Mouse (Mus musculus) embryonic facial prominence, embryonic 14.5 days (tissue): ENCODE results near the gene Yif1a. TPM values are rescaled to one million over a fixed set of nuclear protein-coding genes. Genes with fewer than 3 reads are reported as not detected.

ENCODE experiments used
- ATAC-seq: fragments of 200-750 bp; cut with Nextera tagmentation; 2 replicates; pipeline ENCODE4 v1.8.0; 2017; ENCODE audit warnings: low read depth, moderate number of reproducible peaks, moderate TSS enrichment
- DNase-seq: peaks from one replicate; pipeline ENCODE4 v3.0.0-alpha.2; 2015; ENCODE audit warnings: low spot score
- H3K27ac ChIP-seq: fragments of 300-500 bp; sonication (generic); replicated peaks from 2 replicates; pipeline ENCODE4 v1.5.1; 2014; ENCODE audit warnings: low read depth, mild to moderate bottlenecking, low read length, moderate library complexity
- H3K27me3 ChIP-seq: fragments of 300-500 bp; sonication (generic); replicated peaks from 2 replicates; pipeline ENCODE4 v1.6.1; 2014; ENCODE audit warnings: low read length; ENCODE audit not compliant: control insufficient read depth, insufficient read depth
- H3K36me3 ChIP-seq: fragments of 300-500 bp; sonication (generic); 2 replicates; pipeline ENCODE4 v1.6.1; 2014; ENCODE audit warnings: low read length, mixed read lengths; ENCODE audit not compliant: control insufficient read depth, insufficient read depth
- H3K4me1 ChIP-seq: fragments of 300-500 bp; sonication (generic); 2 replicates; pipeline ENCODE4 v1.6.1; 2014; ENCODE audit warnings: antibody characterized with exemption, low read length; ENCODE audit not compliant: control insufficient read depth, insufficient read depth
- H3K4me2 ChIP-seq: fragments of 300-500 bp; sonication (generic); 2 replicates; pipeline ENCODE4 v1.6.1; 2014; ENCODE audit warnings: low read depth, mild to moderate bottlenecking, low read length, moderate library complexity, mixed read lengths
- H3K4me3 ChIP-seq: fragments of 300-500 bp; sonication (generic); 2 replicates; pipeline ENCODE4 v1.5.1; 2014; ENCODE audit warnings: low read depth, mild to moderate bottlenecking, low read length
- H3K9ac ChIP-seq: fragments of 300-500 bp; sonication (generic); 2 replicates; pipeline ENCODE4 v1.6.1; 2014; ENCODE audit warnings: low read depth, mild to moderate bottlenecking, low read length, moderate library complexity, mixed read lengths
- H3K9me3 ChIP-seq: fragments of 300-500 bp; sonication (generic); 2 replicates; pipeline ENCODE4 v1.6.1; 2016; ENCODE audit warnings: low read length; ENCODE audit not compliant: control insufficient read depth
- WGBS: fragments of 180-500 bp; shearing (Covaris S2); extraction: QIAGEN DNeasy Blood & Tissue Kit; methylation state at CpG from one replicate; pipeline ENCODE4 v1.1.7; 2014; 5-methylcytosine and 5-hydroxymethylcytosine counted together
- polyA plus RNA-seq: library from polyadenylated mRNA; unstranded; fragments of >200 nt; fragmentation: Nextera tagmentation; extraction: Ambion mirVana; gene quantifications from 2 replicates; pipeline ENCODE4 v1.2.1, GENCODE M21; 2014

Gene Yif1a
- polyA plus RNA-seq, 1 experiment from 2014 or later = 140 TPM

DNA sequence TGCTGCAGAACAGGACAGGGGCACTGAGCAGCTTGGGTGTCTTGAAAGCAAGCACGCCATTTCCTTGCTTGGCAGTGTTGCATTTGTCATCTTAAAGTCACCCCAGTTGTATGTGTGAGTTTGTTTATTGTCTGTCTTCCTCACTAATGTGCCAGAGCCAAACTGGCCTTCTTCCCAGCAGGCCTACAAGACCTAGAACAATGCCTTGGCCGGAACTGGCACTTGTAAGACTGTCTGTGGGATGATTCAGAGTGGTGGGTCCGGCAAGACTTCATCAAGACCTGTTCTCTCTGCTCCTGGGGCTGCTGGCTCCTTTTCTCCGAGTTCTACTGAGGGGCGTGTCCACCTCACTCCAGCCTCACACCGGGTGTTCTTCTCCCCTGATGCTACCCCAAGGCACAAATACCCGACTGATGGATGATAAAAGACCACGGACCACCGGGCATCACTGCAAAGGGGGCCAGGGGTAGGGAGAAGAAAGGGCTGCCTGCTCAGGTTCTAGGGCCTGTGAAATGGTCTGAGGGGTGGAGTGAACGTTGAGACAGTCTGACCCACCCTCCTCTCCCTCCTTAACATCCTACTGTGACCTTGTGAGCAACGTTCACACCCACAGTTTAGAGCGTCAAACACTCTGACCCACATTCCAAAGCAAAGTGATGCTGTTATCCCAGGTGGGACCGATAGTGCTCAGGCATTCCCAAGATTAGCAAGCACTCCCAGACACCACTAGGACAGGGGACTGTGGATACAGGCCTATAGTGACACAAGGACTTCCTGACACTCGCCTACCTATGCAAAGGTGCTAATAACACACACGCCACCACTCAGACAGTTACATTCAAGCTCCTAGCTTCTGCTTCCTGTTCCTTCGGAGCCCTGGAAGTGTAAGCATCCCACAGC, 30.2 kb upstream of the Yif1a start:
- Histone ChIP-seq H3K36me3 (no peaks in the 10 kb centered on the region), H3K27me3 (peaks cover 9% of the 10 kb centered on the region; the same call in 1 of the 2 replicates), H3K9me3 (no peaks in the 10 kb centered on the region), H3K4me1 (peaks cover 32% of the 10 kb centered on the region), H3K9ac (no peak overlapping the region), H3K4me3 (no peak overlapping the region), H3K4me2 (no peak overlapping the region), H3K27ac (0 out of 2 replicates have a peak overlapping the region, but pooled peaks have one; percentile 54)
- 30% methylated on average over 16 of the region's 16 CpGs for WGBS
- ATAC-seq (no peak), DNase-seq (no peak)

DNA sequence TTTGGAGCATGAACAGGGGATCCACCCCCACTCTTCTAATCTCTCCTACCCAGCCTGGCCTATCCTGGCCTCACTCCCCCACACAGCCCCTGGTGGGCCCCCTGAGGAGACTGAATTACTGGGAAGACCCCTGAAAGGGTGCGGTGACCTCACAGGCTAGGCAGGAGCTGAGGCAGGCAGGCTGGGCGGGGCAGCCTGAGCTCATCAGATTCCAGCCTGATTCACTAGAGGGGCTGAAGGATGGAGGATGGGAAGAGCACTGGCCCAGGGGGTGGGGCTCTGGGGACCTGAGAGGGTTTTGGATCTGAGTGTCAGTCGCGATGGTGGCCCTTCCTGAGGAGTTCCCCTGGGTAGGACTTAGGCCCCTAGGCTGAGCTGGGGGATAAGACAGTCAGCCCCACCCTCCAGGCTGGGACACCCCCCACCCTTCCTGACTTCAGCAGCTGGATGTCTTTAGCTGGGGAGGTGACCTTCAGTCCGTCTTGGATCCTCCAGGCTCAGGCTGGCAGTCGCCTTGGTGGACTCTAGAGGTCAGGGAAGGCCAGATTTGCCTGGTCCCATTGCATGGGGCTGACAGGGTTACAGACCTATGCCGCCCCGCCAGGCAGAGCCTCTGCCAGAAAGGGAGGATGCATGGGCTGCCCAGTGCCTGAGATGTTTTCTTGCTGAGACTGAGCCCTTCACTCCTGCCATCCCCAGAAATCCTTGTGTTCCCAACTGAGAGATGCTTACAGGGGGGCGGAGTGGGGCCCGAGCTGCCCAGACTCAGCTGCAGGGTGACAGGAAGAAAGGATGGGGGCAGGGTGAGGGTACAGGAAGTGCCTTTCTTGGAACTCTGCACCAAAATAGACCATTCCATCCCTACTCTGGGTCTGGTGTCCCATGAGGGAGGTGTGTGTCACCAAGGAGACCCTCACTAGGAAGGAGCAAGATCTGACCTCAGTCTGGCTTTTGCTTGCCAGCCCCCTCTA, 29.3 kb upstream of the Yif1a start:
- Histone ChIP-seq H3K27me3 (0 out of 2 replicates have a peak, but pooled peaks cover under 1% of the 10 kb centered on the region), H3K4me2 (peak overlapping the region; percentile 7; the same call in 1 of the 2 replicates), H3K27ac (peak overlapping the region; percentile 54), H3K9ac (no peak overlapping the region), H3K9me3 (no peaks in the 10 kb centered on the region), H3K4me1 (peaks cover 32% of the 10 kb centered on the region), H3K4me3 (no peak overlapping the region), H3K36me3 (no peaks in the 10 kb centered on the region)
- ATAC-seq (peak; percentile 19; the same call in 1 of the 2 replicates), DNase-seq (no peak)
- 24% methylated on average over 9 of the region's 10 CpGs for WGBS

DNA sequence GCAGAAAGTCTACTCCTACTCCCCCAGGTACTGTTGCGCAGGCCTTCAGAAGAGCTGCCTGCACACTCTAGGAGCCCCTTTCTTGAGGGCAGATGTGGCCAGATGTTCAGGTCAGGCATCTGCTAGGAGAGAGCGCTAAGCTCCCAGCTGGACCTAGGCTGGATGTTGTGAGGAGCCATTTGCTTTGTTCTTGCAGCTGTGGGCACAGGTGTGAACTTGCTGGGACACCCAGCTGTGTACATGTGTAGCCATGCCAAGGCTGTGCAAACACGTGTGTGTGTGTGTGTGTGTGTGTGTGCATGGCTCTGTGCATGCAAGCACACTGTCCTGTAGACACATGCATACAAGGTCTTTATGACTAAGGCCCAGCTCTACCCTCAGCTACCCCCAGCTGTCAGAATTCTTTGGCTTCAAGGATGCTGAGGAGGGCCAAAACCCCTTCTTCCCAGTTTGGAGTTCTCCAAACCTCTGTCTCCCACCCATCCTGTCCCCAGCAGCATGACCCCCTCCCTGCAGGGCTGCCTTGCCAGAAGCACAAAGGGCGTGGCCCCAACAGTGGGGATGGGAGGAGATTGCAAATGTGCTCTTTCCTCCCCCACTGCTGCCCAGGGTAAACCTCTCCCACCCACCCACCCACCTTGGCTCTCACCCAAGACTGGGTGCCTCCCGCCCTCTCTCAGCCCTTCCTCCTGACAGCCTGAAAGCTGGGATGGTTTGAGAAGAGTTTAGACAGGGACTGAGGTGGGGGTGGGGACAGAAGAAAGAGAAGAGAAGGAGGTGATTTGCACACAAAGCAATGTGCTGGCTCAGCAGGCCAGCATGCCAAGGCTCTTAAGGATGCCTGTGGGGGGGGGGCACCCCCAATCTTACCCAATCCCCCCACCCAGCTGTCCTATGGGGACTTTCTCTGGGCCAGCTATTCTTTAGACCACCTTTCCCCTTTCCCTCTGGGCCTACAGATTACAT, 27.7 kb upstream of the Yif1a start:
- Histone ChIP-seq H3K4me2 (no peak overlapping the region), H3K9me3 (no peaks in the 10 kb centered on the region), H3K27ac (peak overlapping the region; percentile 52), H3K27me3 (no peaks in the 10 kb centered on the region), H3K9ac (no peak overlapping the region), H3K36me3 (no peaks in the 10 kb centered on the region), H3K4me1 (peaks cover 38% of the 10 kb centered on the region), H3K4me3 (no peak overlapping the region)
- ATAC-seq (peak; percentile 19), DNase-seq (peak; percentile 73)
- WGBS = 31% methylated on average over 5 of the region's 5 CpGs

DNA sequence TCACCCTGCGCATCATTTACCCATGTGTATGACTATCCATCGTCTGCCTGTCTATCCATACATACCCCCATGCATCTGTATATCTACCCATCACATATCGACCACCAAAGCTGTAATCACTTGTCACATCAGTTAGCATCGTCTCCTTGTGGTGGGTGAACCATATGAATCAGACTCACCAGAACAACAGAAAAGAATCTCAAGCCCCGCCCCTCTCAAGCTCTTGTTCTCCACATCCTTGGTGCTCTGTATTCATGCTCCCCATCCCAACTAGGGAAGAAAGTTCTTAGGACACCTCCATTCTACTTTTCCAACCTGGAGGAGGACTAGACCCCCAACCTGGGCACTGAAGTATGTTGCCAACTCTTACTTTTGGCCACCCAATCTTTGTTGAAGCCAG, 26.3 kb upstream of the Yif1a start:
- H3K27me3 ChIP-seq = no peaks in the 10 kb centered on the region
- H3K9me3 ChIP-seq = no peaks in the 10 kb centered on the region
- no peak overlapping the region for H3K27ac ChIP-seq
- H3K36me3 ChIP-seq = no peaks in the 10 kb centered on the region
- no peak for ATAC-seq
- no peak overlapping the region for H3K4me2 ChIP-seq
- H3K4me1 ChIP-seq = peaks cover 42% of the 10 kb centered on the region
- DNase-seq = no peak
- H3K9ac ChIP-seq = no peak overlapping the region
- WGBS = 85% methylated on average over 5 of the region's 5 CpGs
- no peak overlapping the region for H3K4me3 ChIP-seq

DNA sequence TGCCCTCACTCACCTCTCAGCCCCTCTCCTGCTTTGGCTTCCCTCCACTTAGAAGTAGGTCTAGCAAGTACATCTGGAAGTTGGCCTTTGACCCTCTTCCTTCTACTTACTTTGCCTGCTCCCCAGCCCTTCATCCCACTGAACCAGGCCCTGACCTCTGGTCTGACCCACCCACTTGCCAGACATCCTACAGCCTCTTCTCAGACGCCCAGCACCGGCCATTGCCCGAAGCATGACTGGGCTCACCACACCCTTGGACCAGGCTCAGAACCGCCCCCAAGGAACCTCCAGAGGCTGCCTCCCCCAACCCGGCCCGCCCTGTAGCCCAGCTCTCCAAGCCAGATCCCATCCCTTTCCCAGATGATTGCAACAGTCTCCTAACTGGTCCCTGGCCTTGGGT, 25.9 kb upstream of the Yif1a start:
- H3K27ac ChIP-seq = no peak overlapping the region
- no peak overlapping the region for H3K4me2 ChIP-seq
- no peaks in the 10 kb centered on the region for H3K27me3 ChIP-seq
- H3K9ac ChIP-seq = no peak overlapping the region
- ATAC-seq (no peak), DNase-seq (no peak)
- H3K36me3 ChIP-seq = no peaks in the 10 kb centered on the region
- no peak overlapping the region for H3K4me3 ChIP-seq
- 44% methylated on average over 6 of the region's 6 CpGs for WGBS
- no peaks in the 10 kb centered on the region for H3K9me3 ChIP-seq
- H3K4me1 ChIP-seq = peaks cover 46% of the 10 kb centered on the region

DNA sequence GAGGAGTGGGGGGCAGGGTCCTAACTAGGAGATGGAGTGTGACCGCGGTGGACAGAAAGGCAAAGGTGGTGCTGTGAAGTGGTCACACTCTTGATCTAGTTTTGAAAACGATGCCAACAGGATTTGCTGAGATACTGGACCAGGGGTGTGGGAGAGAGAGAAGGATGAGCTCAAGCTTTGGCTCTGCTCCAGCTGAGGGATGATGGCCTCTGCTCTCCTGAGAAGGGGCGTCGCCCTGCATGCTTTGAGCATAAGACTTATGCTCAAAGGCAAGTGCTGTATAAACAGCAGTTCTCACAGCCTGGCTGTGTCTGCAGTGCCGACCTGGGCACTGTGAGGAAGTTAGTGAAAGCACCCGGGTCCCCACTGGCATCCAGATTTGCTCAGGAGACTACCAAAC, 23.2 kb upstream of the Yif1a start:
- Histone ChIP-seq H3K4me1 (peaks cover 47% of the 10 kb centered on the region), H3K4me3 (no peak overlapping the region), H3K9ac (no peak overlapping the region), H3K36me3 (no peaks in the 10 kb centered on the region), H3K27ac (no peak overlapping the region), H3K4me2 (no peak overlapping the region), H3K9me3 (no peaks in the 10 kb centered on the region), H3K27me3 (no peaks in the 10 kb centered on the region; the same call in 1 of the 2 replicates)
- DNase-seq = peak; percentile 75
- no peak for ATAC-seq
- 50% methylated on average over 7 of the region's 7 CpGs for WGBS

DNA sequence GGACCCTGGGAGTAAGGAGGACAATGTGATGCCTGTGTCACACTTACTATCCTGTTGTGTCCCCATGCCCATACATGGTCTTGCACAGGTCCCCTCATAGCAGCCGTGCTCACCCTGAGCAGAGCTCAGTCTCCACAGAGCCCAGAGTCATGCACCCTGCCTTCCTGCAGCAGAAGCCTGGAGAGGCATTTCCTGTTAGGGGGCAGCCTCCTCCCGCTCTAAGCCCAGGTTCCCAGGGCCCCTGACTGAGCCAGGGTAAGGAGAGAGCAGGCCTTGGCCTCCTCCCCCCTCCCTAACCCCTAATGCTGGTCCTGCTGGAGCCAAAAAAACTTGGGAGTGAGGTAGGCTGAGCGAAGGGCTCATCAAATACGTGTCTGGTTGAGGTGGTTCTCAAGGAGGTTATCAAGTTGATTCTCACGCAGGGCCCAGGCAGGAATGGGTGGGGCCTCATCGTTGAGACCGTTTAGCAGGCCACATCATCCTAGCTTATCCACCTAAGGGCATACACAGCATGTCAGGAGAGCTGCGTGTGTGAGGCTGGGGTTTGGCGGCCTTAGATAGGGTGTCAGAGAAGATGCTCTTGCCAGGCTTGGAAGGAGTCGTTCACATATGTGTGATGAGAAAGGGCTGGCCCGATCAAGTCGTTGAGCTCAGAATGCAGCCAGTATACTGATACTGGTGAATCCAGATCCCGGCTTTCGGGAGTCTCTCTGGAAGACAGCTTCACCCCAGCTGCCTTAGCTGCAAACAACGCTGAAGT, 21.1 kb upstream of the Yif1a start:
- peak overlapping the region; percentile 88 for H3K27ac ChIP-seq
- DNase-seq (no peak), ATAC-seq (no peak)
- peaks cover 38% of the 10 kb centered on the region for H3K4me1 ChIP-seq
- peak overlapping the region; percentile 77 for H3K4me2 ChIP-seq
- H3K4me3 ChIP-seq = peak overlapping the region; percentile 60
- H3K36me3 ChIP-seq = no peaks in the 10 kb centered on the region
- no peaks in the 10 kb centered on the region for H3K9me3 ChIP-seq
- whole genome bisulfite sequencing = 4% methylated on average over 15 of the region's 15 CpGs
- peak overlapping the region; percentile 83 for H3K9ac ChIP-seq
- H3K27me3 ChIP-seq = no peaks in the 10 kb centered on the region; the same call in 1 of the 2 replicates
